Mouse (Mus musculus): ENCODE data around the gene Lrrc4b. TPM values are rescaled to one million over a fixed set of nuclear protein-coding genes. Genes with fewer than 3 reads are reported as not detected.

Lrrc4b gene
- polyA plus RNA-seq, 1 experiment, result not detected

DNA sequence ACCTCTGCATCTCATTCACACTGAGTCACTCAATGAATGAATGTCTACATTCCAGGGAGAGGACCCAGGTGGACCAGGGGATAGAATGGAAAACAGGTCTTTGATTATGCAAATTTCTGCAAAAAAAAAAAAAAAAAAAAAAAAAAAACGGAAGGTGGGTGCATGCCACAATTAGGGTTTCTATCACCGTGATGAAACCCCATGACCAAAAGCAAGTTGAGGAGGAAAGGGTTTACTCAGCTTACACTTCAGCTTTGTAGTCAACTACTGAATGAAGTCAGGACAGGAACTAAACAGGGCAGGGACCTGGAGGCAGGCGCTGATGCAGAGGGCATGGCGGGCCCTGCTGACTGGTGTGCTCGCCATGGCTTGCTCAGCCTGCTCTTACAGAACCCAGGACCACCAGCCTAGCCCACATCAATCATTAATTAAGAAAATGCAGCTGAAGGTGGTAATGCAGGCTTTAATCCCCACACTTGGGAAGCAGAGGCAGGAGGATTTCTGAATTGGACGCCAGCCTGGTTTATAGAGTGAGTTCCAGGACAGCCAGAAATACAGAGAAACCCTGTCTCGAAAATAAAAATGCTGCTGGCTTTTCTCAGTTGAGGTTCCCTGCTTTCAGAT lies 56.9 kb downstream of the Lrrc4b start:
- no peak for TF ChIP-seq GATA1 (IDR thresholded peaks at IDR 0.05; ENCODE audit: low read length)

DNA sequence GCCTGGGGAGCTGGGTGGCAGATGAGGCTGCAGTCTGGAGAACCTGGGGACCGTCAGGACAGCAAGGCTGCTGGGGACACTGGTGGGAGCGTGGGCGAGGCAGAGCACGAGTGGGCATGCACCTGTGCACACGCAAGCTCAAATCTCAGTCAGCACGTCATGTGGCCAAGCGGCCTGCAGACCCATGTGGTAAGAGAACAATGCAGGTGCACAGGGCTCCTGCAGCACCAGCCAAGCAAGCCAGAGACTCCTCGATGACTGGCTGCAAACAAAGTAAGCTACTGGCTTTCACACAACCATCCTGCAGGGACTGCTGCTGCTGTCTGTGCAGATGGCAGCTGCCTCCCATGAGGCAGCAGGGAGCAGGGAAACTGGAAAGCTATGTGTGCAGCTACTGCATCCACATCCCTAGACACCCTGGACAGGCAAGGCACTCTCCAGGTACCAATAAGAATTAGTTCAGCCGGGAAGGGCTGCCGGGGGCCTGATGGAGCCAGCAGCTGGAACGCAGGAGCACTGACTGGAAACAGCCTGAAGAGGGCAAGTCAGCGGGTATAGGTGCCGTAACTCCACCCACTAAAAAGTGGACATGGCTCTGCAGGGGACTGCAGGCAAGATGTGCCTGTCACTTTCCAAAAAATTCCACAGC lies 58.2 kb downstream of the Lrrc4b start:
- no peak for TF ChIP-seq GATA1 (IDR thresholded peaks at IDR 0.05; ENCODE audit: low read length)

DNA sequence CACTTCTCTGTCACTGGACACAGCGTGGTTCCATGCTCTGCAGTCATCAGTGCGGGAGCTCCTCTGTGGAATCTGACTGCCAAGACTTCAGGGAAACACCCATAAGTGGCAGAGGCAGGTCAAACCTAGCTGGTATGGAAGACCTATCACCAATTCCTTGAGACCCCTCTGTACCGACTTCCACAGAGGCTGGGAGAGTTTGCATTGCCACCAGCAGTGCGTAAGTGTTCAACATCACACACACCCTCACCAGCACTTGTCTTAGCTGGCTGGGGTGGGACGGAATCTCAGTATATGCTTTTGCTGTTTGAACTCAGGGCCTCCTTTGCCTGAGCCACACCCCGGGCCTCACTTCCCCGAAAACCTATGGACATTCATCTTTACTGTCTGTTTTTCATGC lies 59.1 kb downstream of the Lrrc4b start:
- no peak for TF ChIP-seq GATA1 (IDR thresholded peaks at IDR 0.05; ENCODE audit: low read length)

DNA sequence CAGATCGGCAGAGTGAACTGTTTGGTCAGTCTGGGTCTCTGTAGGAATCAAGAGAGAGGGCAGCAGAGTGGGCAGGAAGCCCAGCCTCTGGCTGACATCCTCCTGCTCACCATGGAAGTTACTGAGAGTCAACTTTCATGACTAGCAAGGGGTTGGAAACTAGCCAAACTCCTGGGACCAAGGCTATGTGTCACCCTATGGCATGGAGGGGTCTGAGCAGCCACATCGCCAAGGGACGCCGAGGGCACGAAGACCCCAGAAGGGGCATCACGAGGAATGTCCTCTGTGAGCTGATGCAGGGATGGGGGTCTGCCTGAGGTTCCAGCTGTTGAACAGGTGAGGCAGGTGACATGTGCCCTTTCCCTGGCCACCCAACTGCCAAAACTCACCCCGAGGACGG lies 59.7 kb downstream of the Lrrc4b start:
- TF ChIP-seq GATA1 (IDR thresholded peaks at IDR 0.05; ENCODE audit: low read length), result no peak

DNA sequence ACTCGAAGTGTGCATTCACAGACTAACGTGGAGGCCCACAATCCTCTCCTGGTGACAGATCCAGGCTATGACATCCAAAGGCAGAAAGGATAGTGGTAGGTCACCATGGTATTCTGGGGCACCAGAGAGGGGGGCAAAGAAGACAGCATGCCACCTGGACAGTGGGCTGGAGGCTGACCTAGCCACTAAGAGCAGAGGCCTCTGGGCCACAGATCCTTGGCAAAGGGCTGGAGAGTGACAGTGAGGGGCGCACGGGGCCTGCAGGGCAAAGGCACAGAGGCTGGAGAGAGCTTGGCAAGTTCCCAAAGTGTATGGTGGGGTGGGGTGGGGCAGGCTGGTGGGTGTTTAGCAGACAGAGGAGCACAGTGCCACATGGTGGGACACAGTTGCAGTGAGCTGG lies 61.5 kb downstream of the Lrrc4b start:
- TF ChIP-seq GATA1 (IDR thresholded peaks at IDR 0.05; ENCODE audit: low read length), result no peak

DNA sequence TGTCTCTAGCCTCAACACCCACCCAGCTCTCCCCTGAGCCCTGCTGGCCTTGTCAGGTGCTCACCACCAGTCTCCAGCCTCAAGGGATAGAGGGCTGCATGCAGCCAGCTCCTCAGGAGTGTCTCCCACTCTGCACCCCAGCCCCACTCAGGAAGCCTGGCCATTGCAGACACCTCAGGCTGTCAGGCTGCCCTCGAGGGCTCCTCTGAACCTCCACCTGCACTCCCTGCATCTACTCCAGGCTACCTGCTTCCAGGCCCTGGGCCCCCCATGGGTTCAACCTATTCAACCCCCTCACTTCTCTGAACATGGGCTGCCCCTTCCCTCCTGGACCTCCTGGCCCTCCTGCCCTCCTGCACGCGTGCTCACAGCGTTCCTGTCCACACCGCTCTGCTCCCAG lies 62.6 kb downstream of the Lrrc4b start:
- TF ChIP-seq GATA1 (IDR thresholded peaks at IDR 0.05; ENCODE audit: low read length), result no peak

DNA sequence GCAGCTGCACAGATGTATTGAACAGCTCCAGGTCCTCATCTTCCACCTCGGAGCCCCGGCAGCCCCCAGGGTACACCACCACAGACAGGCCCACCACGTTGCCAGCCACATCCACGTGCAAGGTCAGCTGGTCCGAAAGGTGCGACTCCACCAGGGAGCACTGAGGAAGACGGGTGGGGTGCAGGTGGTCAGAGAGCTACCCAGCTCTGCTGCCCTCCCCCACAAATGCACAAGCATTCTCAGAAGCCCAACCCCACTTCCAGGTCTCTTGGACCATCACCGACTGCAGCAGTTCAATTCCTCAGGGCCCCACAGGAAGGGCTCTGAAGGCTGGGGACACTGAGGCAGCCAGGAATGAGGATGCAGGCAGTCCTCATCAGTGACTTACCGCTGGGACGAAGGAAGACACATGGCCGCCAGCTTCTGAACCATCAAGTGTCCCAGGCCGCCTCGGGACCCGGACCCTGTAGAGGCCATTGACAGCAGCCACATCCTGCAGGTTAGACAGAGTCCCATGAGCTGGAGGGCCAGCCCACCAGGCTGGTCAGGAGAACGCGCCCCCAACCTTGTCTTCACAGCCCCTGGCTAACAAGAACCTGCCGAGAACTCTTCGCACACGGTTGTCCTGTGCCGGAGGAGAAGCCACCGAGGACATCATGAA lies 63.5 kb downstream of the Lrrc4b start:
- no peak for TF ChIP-seq GATA1 (IDR thresholded peaks at IDR 0.05; ENCODE audit: low read length)

DNA sequence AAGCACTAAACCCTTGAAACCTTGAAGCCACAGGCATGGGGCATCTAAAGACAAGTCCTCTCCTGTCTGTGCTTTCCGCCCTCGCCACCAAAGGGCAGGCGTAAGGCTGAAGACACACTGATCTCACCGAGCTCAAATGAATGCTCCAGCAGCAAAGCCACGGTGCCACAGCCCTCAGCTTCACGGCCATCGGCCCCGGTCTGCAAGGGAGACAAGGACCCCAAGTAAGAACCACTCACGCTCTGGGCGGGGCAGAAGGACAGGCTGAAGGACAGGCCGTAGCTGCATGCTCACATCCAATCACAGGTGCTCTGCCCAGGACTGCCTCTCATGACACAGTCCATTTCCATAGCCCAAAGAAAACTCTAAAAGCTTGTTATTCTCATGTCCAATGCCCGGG lies 65.9 kb downstream of the Lrrc4b start:
- no peak for TF ChIP-seq GATA1 (IDR thresholded peaks at IDR 0.05; ENCODE audit: low read length)

DNA sequence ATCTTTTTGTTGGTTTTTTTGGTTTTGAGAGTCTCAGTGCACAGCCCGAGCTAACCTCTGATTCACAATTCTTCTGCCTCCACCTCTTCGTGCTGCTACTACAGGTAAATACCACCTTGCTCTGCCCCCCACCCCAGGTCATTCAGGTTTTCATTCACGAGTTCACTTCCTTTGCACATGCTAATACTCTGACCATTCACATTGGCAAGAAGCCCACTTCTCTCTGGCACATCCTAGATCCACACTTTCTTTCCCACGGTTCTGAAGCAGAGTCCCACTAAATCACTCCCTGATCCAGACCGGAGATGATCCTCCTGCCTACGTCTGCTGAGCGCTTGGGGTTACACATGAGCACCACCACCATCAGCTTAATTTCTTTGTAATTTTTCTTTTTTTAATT lies 66.3 kb downstream of the Lrrc4b start:
- TF ChIP-seq GATA1 (IDR thresholded peaks at IDR 0.05; ENCODE audit: low read length), result no peak

DNA sequence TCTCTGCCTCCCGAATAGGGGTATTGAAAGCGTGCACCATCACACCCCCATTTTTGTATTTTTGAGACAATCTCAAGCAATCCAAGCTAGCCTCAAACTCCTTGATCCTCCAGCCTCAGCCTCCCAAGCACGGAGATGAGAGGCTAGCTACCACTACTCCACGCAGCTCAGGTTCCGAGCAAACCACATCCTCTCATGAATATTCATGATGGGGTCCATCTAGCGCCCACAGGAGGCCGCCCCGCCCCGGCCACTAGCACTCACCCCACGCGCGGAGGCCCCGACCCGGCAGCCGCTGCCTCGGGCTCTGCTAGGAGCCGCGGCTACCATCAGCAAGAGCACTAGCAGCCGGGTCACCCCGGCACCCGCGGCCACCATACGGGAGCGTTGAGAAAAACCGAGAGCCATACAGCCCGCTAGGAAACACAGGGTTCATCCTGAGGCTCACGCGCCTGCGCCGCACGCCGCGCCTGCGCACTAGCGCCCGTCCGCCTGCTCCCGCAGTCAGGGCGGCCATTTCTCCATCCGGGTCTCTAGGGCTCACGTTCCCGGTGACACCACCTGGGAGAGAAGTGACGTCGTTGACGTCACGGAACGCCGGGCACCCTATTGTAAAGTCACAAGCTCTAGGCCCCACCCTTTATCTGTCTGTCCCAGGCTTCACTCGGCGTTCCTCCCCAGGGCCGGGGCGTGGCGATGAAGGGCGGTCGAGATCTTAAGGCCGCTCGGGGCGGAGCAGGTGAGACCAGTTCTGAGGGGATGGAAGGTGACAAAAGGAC lies 67.4 kb downstream of the Lrrc4b start, which contains the start of the genes Emc10 and Fam71e1:
Emc10 (minus strand) TSS at position 538 of the 779 bp plus-strand sequence.
Fam71e1 (plus strand) TSS at position 590 of the 779 bp plus-strand sequence.
- no peak for TF ChIP-seq GATA1 (IDR thresholded peaks at IDR 0.05; ENCODE audit: low read length)

DNA sequence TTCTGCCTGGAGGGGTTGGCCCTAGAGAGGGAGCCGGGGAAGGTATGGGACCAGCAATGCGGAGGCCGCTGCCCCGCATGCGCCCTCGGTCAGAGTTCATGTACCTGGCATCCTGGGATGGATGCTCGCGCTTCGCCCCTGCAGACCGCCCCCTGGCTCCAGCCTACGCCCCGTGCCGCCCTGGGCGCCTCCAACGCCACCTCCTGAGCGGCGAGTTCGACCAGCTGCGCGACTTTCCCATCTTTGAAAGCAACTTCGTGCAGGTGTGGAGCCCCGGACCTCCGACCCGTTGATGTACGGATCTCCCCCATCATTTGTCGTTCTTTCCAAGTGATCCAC lies 67.9 kb downstream of the Lrrc4b start:
- TF ChIP-seq GATA1 (IDR thresholded peaks at IDR 0.05; ENCODE audit: low read length), result no peak

DNA sequence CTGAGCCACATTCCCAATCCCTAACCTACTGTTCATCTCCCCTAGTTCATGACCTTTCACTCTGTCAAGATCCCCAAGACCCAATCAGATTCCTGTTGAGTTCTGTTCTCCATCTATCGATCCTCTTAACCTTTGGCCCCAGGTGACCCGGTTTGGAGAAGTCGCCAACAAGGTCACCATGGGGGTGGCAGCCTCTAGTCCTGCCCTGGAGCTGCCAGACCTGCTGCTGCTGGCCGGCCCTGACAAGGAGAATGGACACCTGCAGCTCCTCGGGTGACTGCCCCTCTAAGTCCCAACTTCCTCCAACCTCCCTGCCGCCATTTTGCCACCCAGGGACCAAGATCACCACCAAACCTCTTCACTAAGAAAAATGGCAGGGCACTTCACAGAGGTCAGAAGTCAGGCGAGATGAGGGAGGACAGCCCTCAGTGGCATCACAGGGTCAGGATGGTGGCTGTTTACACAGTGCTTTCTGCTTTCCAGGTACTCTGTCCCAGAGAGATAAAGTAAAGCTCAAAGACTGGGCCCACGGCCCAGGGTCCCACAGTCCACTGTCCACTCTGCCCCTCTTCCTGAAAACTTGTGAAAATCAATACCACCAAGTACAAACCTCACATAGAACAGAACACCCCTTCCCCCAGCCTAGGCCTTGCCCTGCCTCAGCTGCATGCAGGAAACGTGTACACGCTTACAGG lies 68.7 kb downstream of the Lrrc4b start:
- no peak for TF ChIP-seq GATA1 (IDR thresholded peaks at IDR 0.05; ENCODE audit: low read length)

DNA sequence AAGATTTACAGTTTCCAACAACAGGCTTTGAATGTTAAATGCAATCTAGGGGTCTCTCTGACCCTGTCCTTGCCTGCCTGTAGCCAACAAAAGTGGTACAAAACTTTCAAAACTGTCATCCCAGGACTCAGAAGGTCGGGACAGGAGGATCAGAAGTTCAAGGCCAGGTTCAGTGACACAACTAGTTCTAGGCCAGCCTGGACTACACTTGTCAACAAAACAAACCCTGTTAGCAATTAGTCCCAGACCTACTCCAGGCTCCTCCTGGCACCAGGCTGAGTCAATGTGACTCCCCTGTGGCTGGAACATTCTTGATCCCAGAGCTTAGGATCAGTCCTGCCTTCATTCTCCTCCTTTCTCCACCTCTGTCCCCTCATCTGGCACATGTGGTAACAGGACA lies 70.1 kb downstream of the Lrrc4b start:
- TF ChIP-seq GATA1 (IDR thresholded peaks at IDR 0.05; ENCODE audit: low read length), result no peak

DNA sequence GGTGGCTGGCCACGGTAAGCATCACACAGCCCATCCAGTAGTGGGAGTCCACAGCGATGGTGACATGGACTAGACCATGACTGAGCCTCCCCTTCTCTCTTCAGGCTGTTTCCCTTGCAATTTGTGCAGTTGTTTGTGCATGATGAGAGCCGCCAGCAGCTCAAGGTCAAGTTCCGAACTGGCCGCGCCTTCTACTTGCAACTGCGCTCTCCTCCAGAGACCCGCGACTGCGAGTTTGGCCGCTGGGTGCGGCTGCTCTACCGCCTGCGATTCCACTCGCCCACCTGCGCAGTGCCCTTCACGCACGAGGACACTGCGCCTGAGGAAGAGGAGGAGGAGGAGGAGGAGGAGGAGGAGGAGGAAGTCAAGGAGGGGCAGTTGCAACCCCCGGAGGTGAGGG lies 71.2 kb downstream of the Lrrc4b start:
- TF ChIP-seq GATA1 (IDR thresholded peaks at IDR 0.05; ENCODE audit: low read length), result no peak

DNA sequence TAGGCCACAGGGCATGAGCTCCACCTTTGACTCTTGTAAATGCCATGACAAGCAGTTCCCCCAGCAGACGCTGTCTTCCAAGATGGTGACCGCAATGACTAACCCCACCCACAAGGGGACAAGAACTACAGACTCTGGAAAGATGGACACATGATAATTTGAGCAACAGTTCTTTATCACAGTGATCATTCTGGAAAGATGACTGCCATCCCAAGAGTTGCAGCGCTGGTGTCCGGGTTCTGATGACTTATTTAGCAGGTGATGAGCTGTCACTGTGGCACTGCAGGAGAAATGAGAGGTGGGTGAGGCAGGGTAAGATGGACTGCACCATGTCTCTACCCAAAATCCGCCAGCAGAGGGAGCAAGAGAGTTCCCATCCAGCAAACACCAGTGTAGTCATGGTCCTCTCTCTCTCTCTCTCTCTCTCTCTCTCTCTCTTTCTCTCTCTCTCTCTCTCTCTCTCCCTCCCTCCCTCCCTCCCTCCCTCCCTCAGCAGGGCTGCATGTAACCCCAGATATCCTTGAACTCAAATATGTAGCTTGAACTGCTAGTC lies 72.8 kb downstream of the Lrrc4b start:
- no peak for TF ChIP-seq GATA1 (IDR thresholded peaks at IDR 0.05; ENCODE audit: low read length)
